8 mouse cellular contexts compared by ENCODE assay signal in the genomic region with DNA sequence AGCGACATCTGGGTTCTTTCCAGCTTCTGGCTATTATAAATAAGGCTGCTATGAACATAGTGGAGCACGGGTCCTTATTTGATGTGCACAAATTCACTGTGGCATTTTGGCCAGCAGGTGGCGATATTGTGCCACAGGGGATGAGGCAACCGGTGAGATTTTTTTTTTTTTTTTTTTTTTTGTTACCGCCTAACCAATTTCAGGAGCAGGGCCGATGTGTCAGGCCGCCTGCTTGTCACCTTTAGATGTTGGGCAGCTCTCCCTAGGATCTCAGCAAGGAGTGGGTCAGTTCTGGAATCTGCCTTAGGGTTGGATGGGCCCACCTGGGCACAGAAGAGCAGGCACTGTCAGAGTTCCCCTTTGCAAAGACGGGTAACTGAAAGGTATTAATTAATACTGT.
DNase-seq lines count a peak whose midpoint lies in the region; ATAC-seq and TF ChIP-seq lines count a peak whose summit lies in the region.

No protein-coding gene starts in this region.

- no peak overlapping the region for H3K4me2 ChIP-seq in liver, embryonic 12.5 days
- H3K4me2 ChIP-seq in liver, postnatal 0 days (ENCODE audit: low read depth, low read length), result no peak overlapping the region

- peaks cover 7% of the 10 kb centered on the region; the same call in 1 of the 2 replicates for H3K27me3 ChIP-seq in liver, embryonic 12.5 days (replicated peaks)
- no peaks in the 10 kb centered on the region for H3K27me3 ChIP-seq in embryonic facial prominence, embryonic 10.5 days (replicated peaks; ENCODE audit: low read depth, poor library complexity, severe bottlenecking)
- no peaks in the 10 kb centered on the region for H3K27me3 ChIP-seq in liver, postnatal 0 days (ENCODE audit: insufficient read depth, low read length)

- TF ChIP-seq CTCF in liver, postnatal 0 days (IDR thresholded peaks at IDR 0.05; ENCODE audit: low read depth), result peak; percentile 84

- no peak for ATAC-seq in liver, embryonic 12.5 days
- ATAC-seq in liver, postnatal 0 days, result no peak

- no peak overlapping the region for H3K9ac ChIP-seq in liver, embryonic 12.5 days
- H3K9ac ChIP-seq in liver, postnatal 0 days (replicated peaks), result no peak overlapping the region

- H3K9me3 ChIP-seq in liver, embryonic 12.5 days (replicated peaks), result no peaks in the 10 kb centered on the region
- peaks cover 7% of the 10 kb centered on the region; the same call in 1 of the 2 replicates for H3K9me3 ChIP-seq in embryonic facial prominence, embryonic 10.5 days
- no peaks in the 10 kb centered on the region for H3K9me3 ChIP-seq in liver, postnatal 0 days (ENCODE audit: low read length)

- 23% methylated on average over 8 of the region's 8 CpGs for WGBS in liver, embryonic 12.5 days (ENCODE audit: insufficient replicate concordance)
- 16% methylated on average over 8 of the region's 8 CpGs for WGBS in embryonic facial prominence, embryonic 10.5 days
- WGBS in liver, postnatal 0 days (ENCODE audit: insufficient replicate concordance), result 18% methylated on average over 8 of the region's 8 CpGs

- no peak overlapping the region for H3K4me3 ChIP-seq in liver, embryonic 12.5 days
- H3K4me3 ChIP-seq in embryonic facial prominence, embryonic 10.5 days, result no peak overlapping the region
- no peak overlapping the region for H3K4me3 ChIP-seq in liver, postnatal 0 days (ENCODE audit: low read depth, low read length)

- no peaks in the 10 kb centered on the region for H3K4me1 ChIP-seq in liver, embryonic 12.5 days
- H3K4me1 ChIP-seq in embryonic facial prominence, embryonic 10.5 days, result 0 out of 2 replicates have a peak, but pooled peaks cover 2% of the 10 kb centered on the region
- H3K4me1 ChIP-seq in liver, postnatal 0 days (ENCODE audit: insufficient read depth), result no peaks in the 10 kb centered on the region

- no peak for TF ChIP-seq EP300 in liver, postnatal 0 days (IDR thresholded peaks at IDR 0.05; ENCODE audit: low read depth)

- H3K27ac ChIP-seq in liver, embryonic 12.5 days, result no peak overlapping the region
- no peak overlapping the region for H3K27ac ChIP-seq in embryonic facial prominence, embryonic 10.5 days (replicated peaks)
- H3K27ac ChIP-seq in liver, postnatal 0 days (ENCODE audit: low read depth), result no peak overlapping the region

- H3K36me3 ChIP-seq in liver, embryonic 12.5 days, result no peaks in the 10 kb centered on the region
- no peaks in the 10 kb centered on the region for H3K36me3 ChIP-seq in embryonic facial prominence, embryonic 10.5 days (replicated peaks)
- H3K36me3 ChIP-seq in liver, postnatal 0 days (replicated peaks; ENCODE audit: insufficient read depth, low read length), result no peaks in the 10 kb centered on the region

- DNase-seq in liver, result peak; percentile 84
- peak; percentile 72 to 76 for DNase-seq in adrenal gland, postnatal 36 days
- DNase-seq in embryonic facial prominence, embryonic 10.5 days (ENCODE audit: low spot score), result peak; percentile 83
- DNase-seq in hindlimb bud, embryonic 11.5 days (ENCODE audit: extremely low spot score, low read depth, low spot score), result peak; percentile 85
- DNase-seq in liver, postnatal 0 days, result peak; percentile 84
- DNase-seq in retina, postnatal 1 day, result peak; percentile 85
- peak; percentile 46 to 75 for DNase-seq in urinary bladder, postnatal 4 days (ENCODE audit: low spot score in 2 of 2)
